Mouse (Mus musculus) forebrain, embryonic 12.5 days (tissue): ENCODE measurements around the gene Rsrc1. TPM values are rescaled to one million over a fixed set of nuclear protein-coding genes. Genes with fewer than 3 reads are reported as not detected.

Source experiments
- ATAC-seq: fragments of 200-750 bp; cut with Nextera tagmentation; 2 replicates; pipeline ENCODE4 v1.8.0; 2017; ENCODE audit warnings: moderate TSS enrichment; ENCODE audit not compliant: low FRiP score
- H3K27ac ChIP-seq: fragments of 300-500 bp; sonication (generic); 2 replicates; pipeline ENCODE4 v1.5.1; 2016; ENCODE audit warnings: mild to moderate bottlenecking
- H3K27me3 ChIP-seq: fragments of 300-500 bp; sonication (generic); 2 replicates; pipeline ENCODE4 v1.6.1; 2016; ENCODE audit warnings: mild to moderate bottlenecking
- H3K36me3 ChIP-seq: fragments of 300-500 bp; sonication (generic); replicated peaks from 2 replicates; pipeline ENCODE4 v1.6.1; 2016; ENCODE audit warnings: mild to moderate bottlenecking
- H3K4me1 ChIP-seq: fragments of 300-500 bp; sonication (generic); 2 replicates; pipeline ENCODE4 v1.6.1; 2016
- H3K4me2 ChIP-seq: fragments of 300-500 bp; sonication (generic); 2 replicates; pipeline ENCODE4 v1.6.1; 2016; ENCODE audit warnings: mild to moderate bottlenecking, moderate library complexity
- H3K4me3 ChIP-seq: fragments of 300-500 bp; sonication (generic); replicated peaks from 2 replicates; pipeline ENCODE4 v1.5.1; 2016; ENCODE audit warnings: mild to moderate bottlenecking
- H3K9ac ChIP-seq: fragments of 300-500 bp; sonication (generic); 2 replicates; pipeline ENCODE4 v1.6.1; 2016; ENCODE audit warnings: mild to moderate bottlenecking
- H3K9me3 ChIP-seq: fragments of 300-500 bp; sonication (generic); 2 replicates; pipeline ENCODE4 v1.6.1; 2016
- WGBS: fragments of 180-500 bp; shearing (Covaris S2); methylation state at CpG from one replicate; pipeline ENCODE4 v1.1.7; 2016; 5-methylcytosine and 5-hydroxymethylcytosine counted together
- polyA plus RNA-seq: library from polyadenylated mRNA; unstranded; fragments of >200 nt; fragmentation: Nextera tagmentation; extraction: Ambion mirVana; gene quantifications from 2 replicates; pipeline ENCODE4 v1.2.1, GENCODE M21; 2016

The Rsrc1 gene
- polyA plus RNA-seq, 1 experiment from 2014 or later: 44.5 TPM

GRCm38 (mm10) chr3:66977811-66978456 lies 3.3 kb upstream of the Rsrc1 start:
- under 1% methylated on average over 25 of the region's 25 CpGs for WGBS
- Histone ChIP-seq H3K4me3 (peak overlapping the region; percentile 48; the same call in 1 of the 2 replicates), H3K27me3 (peaks cover 81% of the 10 kb centered on the region), H3K27ac (no peak overlapping the region), H3K9me3 (no peaks in the 10 kb centered on the region), H3K4me1 (peaks cover 37% of the 10 kb centered on the region), H3K4me2 (peak overlapping the region; percentile 19; the same call in 1 of the 2 replicates), H3K9ac (no peak overlapping the region), H3K36me3 (no peaks in the 10 kb centered on the region)
- no peak for ATAC-seq

GRCm38 (mm10) chr3:66978457-66979381 lies 2.5 kb upstream of the Rsrc1 start:
- under 1% methylated on average over 45 of the region's 45 CpGs for WGBS
- Histone ChIP-seq H3K4me1 (peaks cover 31% of the 10 kb centered on the region), H3K4me2 (peak overlapping the region; percentile 19), H3K4me3 (peak overlapping the region; percentile 48), H3K9me3 (no peaks in the 10 kb centered on the region), H3K27me3 (peaks cover 75% of the 10 kb centered on the region), H3K27ac (0 out of 2 replicates have a peak overlapping the region, but pooled peaks have one; percentile 5), H3K9ac (peak overlapping the region; percentile 5; the same call in 1 of the 2 replicates), H3K36me3 (no peaks in the 10 kb centered on the region)
- no peak for ATAC-seq

- WGBS: 2% methylated on average over 9 of the region's 9 CpGs
- Histone ChIP-seq H3K9me3 (no peaks in the 10 kb centered on the region), H3K36me3 (no peaks in the 10 kb centered on the region), H3K9ac (no peak overlapping the region), H3K27me3 (peaks cover 70% of the 10 kb centered on the region), H3K4me3 (peak overlapping the region; percentile 48), H3K4me1 (peaks cover 30% of the 10 kb centered on the region), H3K4me2 (peak overlapping the region; percentile 17; the same call in 1 of the 2 replicates), H3K27ac (no peak overlapping the region)
- ATAC-seq: no peak
Observed at GRCm38 (mm10) chr3:66979491-66979890, 1.7 kb upstream of the Rsrc1 start.

GRCm38 (mm10) chr3:66980111-66980975 lies 847 bp upstream of the Rsrc1 start:
- ATAC-seq: no peak
- WGBS: 3% methylated on average over 29 of the region's 29 CpGs

GRCm38 (mm10) chr3:66981706-66982105 lies 516 bp downstream of the Rsrc1 start, which contains the start of gene Shox2:
Shox2 (minus strand) TSS chr3:66981771.
- Histone ChIP-seq H3K4me3 (peak within 1 kb of the TSS; percentile 48), H3K4me2 (peak within 1 kb of the TSS; percentile 69), H3K27me3 (peaks cover 58% of the 10 kb centered on the region), H3K9ac (peak within 1 kb of the TSS; percentile 59), H3K4me1 (peaks cover 36% of the 10 kb centered on the region), H3K27ac (peak within 1 kb of the TSS; percentile 65), H3K9me3 (no peaks in the 10 kb centered on the region), H3K36me3 (no peaks in the 10 kb centered on the region)
- 0% methylated on average over 15 of the region's 15 CpGs for WGBS
- ATAC-seq: no peak

More at GRCm38 (mm10) chr3:66980111-66980975, 847 bp upstream of the Rsrc1 start:
- H3K4me1 ChIP-seq: peaks cover 30% of the 10 kb centered on the region
- no peaks in the 10 kb centered on the region for H3K36me3 ChIP-seq
- H3K27ac ChIP-seq: peak overlapping the region; percentile 65
- H3K9me3 ChIP-seq: no peaks in the 10 kb centered on the region
- peaks cover 63% of the 10 kb centered on the region for H3K27me3 ChIP-seq
- H3K4me3 ChIP-seq: peak overlapping the region; percentile 48
- H3K9ac ChIP-seq: peak overlapping the region; percentile 59
- H3K4me2 ChIP-seq: peak overlapping the region; percentile 69

GRCm38 (mm10) chr3:66982181-66982911 lies 1.2 kb downstream of the Rsrc1 start:
- H3K4me3 ChIP-seq: peak overlapping the region; percentile 48
- H3K27ac ChIP-seq: no peak overlapping the region
- no peak for ATAC-seq
- no peaks in the 10 kb centered on the region for H3K9me3 ChIP-seq
- no peaks in the 10 kb centered on the region for H3K36me3 ChIP-seq
- no peak overlapping the region for H3K9ac ChIP-seq
- peaks cover 53% of the 10 kb centered on the region for H3K27me3 ChIP-seq
- under 1% methylated on average over 29 of the region's 29 CpGs for WGBS
- H3K4me2 ChIP-seq: peak overlapping the region; percentile 69
- H3K4me1 ChIP-seq: peaks cover 37% of the 10 kb centered on the region

GRCm38 (mm10) chr3:66983481-66983880 lies 2.3 kb downstream of the Rsrc1 start:
- Histone ChIP-seq H3K4me3 (no peak overlapping the region), H3K9ac (no peak overlapping the region), H3K36me3 (no peaks in the 10 kb centered on the region), H3K4me2 (no peak overlapping the region), H3K27me3 (peaks cover 44% of the 10 kb centered on the region), H3K27ac (no peak overlapping the region), H3K4me1 (peaks cover 35% of the 10 kb centered on the region), H3K9me3 (no peaks in the 10 kb centered on the region)
- no peak for ATAC-seq
- WGBS: 15% methylated on average over 3 of the region's 3 CpGs

- H3K4me3 ChIP-seq: peak overlapping the region; percentile 81
- peak overlapping the region; percentile 51; the same call in 1 of the 2 replicates for H3K27ac ChIP-seq
- H3K9me3 ChIP-seq: no peaks in the 10 kb centered on the region
- under 1% methylated on average over 60 of the region's 60 CpGs for WGBS
- ATAC-seq: peak; percentile 95
- peak overlapping the region; percentile 76 for H3K4me2 ChIP-seq
- H3K36me3 ChIP-seq: no peaks in the 10 kb centered on the region
- H3K9ac ChIP-seq: peak overlapping the region; percentile 80
- peaks cover 26% of the 10 kb centered on the region for H3K4me1 ChIP-seq
- H3K27me3 ChIP-seq: peaks cover 23% of the 10 kb centered on the region
Observed at GRCm38 (mm10) chr3:66985539-66986286, 4.5 kb downstream of the Rsrc1 start.

- no peak for ATAC-seq
- WGBS: 6% methylated on average over 1 of the region's 1 CpGs
Observed at GRCm38 (mm10) chr3:66986287-66986560, 5.0 kb downstream of the Rsrc1 start.

GRCm38 (mm10) chr3:66996820-66997219 lies 15.6 kb downstream of the Rsrc1 start:
- Histone ChIP-seq H3K9ac (no peak overlapping the region), H3K27me3 (no peaks in the 10 kb centered on the region), H3K4me2 (no peak overlapping the region), H3K9me3 (no peaks in the 10 kb centered on the region), H3K27ac (no peak overlapping the region), H3K4me1 (no peaks in the 10 kb centered on the region), H3K36me3 (peaks cover 16% of the 10 kb centered on the region), H3K4me3 (no peak overlapping the region)
- WGBS: 97% methylated on average over 1 of the region's 1 CpGs
- no peak for ATAC-seq

More at GRCm38 (mm10) chr3:66986287-66986560, 5.0 kb downstream of the Rsrc1 start:
- Histone ChIP-seq H3K27me3 (peaks cover 18% of the 10 kb centered on the region), H3K9ac (peak overlapping the region; percentile 80), H3K9me3 (no peaks in the 10 kb centered on the region), H3K4me2 (peak overlapping the region; percentile 76), H3K4me1 (peaks cover 21% of the 10 kb centered on the region), H3K36me3 (no peaks in the 10 kb centered on the region), H3K4me3 (peak overlapping the region; percentile 81), H3K27ac (no peak overlapping the region)
